Mouse (Mus musculus) spleen, adult 12 weeks (tissue): Measurements from ENCODE around the gene Nfkb2.

Experiments
- DNase-seq: peaks from one replicate; pipeline ENCODE4 v3.0.0; 2022; ENCODE audit warnings: low spot score

Nfkb2 gene

GRCm38 (mm10) chr19:46308706-46309435, 4.8 kb downstream of the Nfkb2 start:
- peak; percentile 70 for DNase-seq

GRCm38 (mm10) chr19:46309651-46310305, 5.7 kb downstream of the Nfkb2 start:
- no peak for DNase-seq

DNA sequence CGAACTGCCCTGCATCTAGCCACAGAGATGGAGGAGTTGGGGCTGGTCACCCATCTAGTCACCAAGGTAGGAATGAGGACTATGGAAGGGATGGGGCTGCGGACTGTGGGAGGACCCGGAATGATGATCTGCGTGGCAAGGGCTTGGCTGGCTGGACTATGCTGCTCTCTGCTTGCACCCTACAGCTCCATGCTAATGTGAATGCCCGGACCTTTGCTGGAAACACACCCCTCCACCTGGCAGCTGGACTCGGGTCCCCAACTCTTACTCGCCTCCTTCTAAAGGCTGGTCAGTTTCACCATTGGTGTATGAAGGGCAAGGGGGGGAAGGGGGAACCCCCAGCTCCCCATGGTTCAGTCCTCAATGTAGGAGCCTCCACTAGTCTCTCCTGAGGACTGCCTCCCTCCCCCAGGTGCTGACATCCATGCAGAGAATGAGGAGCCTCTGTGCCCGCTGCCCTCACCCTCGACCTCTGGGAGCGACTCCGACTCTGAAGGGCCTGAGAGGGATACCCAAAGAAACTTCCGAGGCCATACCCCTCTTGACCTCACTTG, 6.3 kb downstream of the Nfkb2 start:
- DNase-seq: no peak

- DNase-seq: no peak
Observed at GRCm38 (mm10) chr19:46311341-46311740, 7.2 kb downstream of the Nfkb2 start.

DNA sequence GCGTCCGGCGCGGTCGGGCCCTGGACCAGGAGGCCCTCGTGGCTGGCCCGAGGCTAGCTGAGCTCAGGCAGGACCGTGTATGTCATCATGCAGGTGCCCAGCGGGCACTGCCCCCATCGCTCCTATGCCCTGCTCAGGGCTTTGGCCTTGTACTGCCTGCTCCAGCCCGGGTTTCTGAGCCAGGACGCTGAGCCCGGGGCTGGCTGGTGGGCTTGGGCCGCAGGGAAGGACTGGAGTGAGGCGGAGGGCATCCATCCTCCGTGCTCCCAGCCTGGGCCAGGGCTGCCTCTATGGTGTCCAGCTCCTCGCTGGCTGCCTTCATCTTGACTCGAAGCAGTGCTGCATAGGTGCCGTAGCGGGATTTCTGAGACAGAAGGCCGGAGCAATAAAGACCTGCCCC, 8.4 kb downstream of the Nfkb2 start:
- DNase-seq: no peak

- DNase-seq: no peak
Observed at GRCm38 (mm10) chr19:46313116-46313515, 9.0 kb downstream of the Nfkb2 start.

GRCm38 (mm10) chr19:46313591-46313990, 9.5 kb downstream of the Nfkb2 start:
- no peak for DNase-seq

DNA sequence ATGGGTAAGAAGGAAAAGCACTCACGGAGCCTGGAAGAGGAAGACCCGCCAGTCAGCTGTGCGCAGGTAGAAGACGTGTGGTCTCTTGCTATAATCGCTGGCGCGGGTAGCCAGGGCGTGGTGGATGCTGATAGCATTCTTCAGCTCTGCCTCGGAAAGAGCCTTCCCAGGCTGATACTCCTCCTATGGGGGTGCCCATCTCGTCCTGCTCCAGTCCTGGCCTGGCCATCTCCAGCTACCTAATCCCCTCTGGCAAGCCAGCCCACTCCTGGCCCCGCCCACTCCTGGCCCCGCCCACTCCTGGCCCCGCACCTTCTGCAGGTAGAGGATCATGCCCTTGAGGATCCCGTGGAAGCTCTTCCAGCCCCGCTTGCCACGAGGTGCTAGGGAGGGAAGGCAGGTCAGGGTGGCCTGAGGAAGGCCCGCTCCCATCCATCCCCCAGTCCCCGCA, 10.1 kb downstream of the Nfkb2 start:
- DNase-seq: no peak

DNA sequence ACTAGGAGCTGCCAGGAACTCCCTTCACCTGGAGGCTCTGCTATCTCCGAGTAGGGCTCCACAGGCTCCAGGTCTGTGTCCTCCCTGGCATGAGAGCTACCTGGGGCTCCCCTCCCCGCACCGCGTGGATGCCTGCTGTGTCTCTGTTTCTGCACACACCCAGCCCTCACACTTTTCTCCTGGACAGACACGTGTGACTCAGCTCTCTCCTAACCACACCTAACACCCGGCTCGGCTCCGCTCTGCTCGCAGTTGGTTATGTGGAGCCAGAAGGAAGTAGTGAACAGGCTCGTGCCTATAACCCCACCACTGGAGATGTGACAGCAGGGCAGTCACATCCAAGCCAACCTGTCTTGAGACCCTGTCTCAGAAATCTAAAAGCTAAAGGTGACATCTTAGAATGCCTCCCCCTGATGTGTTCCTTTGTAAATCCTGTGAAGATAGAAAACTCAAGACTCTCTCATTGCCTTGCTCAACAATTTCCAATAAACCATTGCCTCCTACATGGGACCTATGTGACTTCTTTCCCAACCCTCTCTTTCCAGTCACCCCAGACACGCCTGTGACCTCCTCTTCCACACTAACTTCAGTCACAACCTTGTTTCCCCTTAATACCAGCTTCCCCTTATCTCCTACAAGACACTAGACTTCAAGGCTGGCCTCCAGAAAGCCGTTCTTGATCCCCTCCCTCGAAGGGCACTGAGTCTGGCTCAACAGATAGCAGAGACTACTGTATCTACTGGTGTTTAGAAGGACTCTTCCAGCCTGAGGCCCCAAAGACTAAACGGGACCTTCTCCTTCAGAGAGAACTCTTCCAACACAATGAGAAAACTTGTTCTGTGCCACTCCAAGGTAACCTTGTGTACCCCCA, 11.0 kb downstream of the Nfkb2 start:
- peak; percentile 42 for DNase-seq

DNA sequence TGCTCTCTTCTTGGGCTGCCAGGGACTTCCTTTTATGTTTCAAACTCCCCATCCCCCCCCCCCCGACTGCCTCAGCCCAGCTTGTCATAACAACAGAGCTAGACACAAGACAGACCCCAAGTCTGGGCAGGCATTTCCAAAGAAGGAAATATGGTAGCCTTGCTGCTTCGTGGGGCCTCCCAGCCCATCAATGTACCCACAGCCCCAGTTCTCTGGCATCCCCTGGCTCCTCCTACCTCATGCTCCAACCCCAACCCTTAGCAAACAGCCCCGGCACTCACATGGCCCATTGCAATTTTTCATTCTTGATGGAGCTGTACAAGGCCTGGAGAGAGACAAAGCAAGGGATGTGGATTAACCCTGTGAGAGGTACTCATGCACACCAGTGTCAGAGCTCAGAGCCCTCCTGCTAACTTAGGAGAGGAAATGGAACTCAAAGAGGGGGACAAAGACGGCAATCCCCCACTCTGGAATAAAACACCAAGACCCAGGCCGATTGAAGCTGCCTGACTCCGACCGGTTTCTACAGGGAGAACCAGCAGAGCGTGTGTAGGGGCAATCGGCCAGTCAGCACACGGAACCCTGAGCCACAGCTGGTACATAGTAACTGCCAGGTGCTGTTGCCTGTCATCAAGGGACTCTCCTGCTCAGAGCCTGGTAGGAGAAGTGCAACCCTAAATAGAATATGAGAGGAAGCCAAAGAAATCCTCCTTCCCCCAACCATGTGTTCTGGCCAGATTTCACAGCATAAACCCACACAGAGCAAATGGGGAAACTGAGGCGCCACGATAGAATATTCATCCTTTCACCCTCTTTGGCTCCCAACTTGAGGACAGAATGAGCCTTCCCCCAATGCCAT, 11.9 kb downstream of the Nfkb2 start:
- no peak for DNase-seq

- DNase-seq: no peak
Observed at GRCm38 (mm10) chr19:46316846-46317545, 12.9 kb downstream of the Nfkb2 start.

GRCm38 (mm10) chr19:46317546-46317885, 13.4 kb downstream of the Nfkb2 start:
- no peak for DNase-seq

GRCm38 (mm10) chr19:46318031-46318471, 13.9 kb downstream of the Nfkb2 start:
- DNase-seq: no peak

- no peak for DNase-seq
Observed at GRCm38 (mm10) chr19:46318586-46319378, 14.7 kb downstream of the Nfkb2 start.

GRCm38 (mm10) chr19:46320076-46320785, 16.1 kb downstream of the Nfkb2 start:
- no peak for DNase-seq

GRCm38 (mm10) chr19:46321101-46321943, 17.2 kb downstream of the Nfkb2 start:
- DNase-seq: no peak

GRCm38 (mm10) chr19:46322144-46322995, 18.2 kb downstream of the Nfkb2 start:
- DNase-seq: no peak
